Mouse (Mus musculus) bone marrow macrophage, adult 2 months (primary cell): ENCODE measurements around the gene Pik3cb.

Source experiments
- CTCF ChIP-seq: IDR thresholded peaks from 2 replicates; pipeline ENCODE4 v1.5.1; 2012; ENCODE audit warnings: low read depth, mild to moderate bottlenecking, low read length, moderate library complexity
- POLR2A ChIP-seq: IDR thresholded peaks from 2 replicates; pipeline ENCODE4 v1.6.1; 2012; ENCODE audit warnings: mild to moderate bottlenecking, low read depth, low read length, borderline replicate concordance

DNA sequence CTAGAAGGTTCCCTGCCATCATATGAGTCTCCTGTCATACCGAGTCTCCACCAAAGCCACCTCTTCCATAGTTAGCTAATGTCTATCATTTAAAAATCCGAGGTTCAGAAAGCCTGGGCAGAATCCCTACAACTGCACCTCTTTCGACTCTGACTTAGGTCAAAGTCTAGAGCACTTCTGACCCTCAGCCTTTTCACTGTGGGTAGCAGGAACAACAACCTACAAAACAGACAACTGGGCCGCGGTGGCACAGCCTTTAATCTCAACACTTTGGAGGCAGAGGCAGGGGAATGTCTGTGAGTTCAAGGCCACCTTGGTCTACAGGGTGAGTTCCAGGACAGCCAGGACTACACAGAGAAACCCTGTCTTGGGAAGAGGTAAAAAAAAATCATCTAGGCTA lies 3.1 kb downstream of the Pik3cb start:
- no peak for TF ChIP-seq CTCF
- no peak for TF ChIP-seq POLR2A
